Mouse (Mus musculus): ENCODE measurements around the gene Usp24. TPM values are rescaled to one million over a fixed set of nuclear protein-coding genes. Genes with fewer than 3 reads are reported as not detected.
A peak's percentile ranks its signal among the peaks of the same experiment; 100 is the strongest.
"Not testable (repeated sequence)": the region's sequence is repeated elsewhere in the genome, so short reads cannot be mapped to it uniquely, and the experiment has no call there.

Usp24 gene
- polyA plus RNA-seq, 1 experiment, result 5.7 TPM

DNA sequence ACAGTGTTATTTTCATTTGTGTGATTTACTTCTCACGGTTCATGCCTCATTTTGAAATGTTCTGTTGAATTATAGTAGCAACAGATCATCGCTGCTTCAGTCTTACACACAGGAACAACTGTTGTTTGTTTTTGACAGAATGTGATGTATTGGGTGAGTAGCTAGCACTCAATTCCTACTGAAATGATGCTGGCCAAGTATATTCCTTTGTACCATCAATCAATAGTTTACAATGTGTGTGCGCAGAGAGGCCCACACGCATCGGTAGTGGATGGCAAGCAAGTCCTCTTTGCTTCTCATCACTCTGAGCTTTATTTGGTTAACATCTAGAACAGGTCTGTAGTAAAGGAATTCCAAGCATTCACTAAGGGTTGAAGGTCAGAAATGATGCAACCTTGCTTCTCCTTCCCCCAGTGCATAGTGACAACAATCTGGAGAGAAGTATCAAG is 14.4 kb downstream of the Usp24 start:
- H3K36me3 ChIP-seq (ENCODE audit: control insufficient read depth, insufficient read depth), result peaks cover 11% of the 10 kb centered on the region
- H3K4me3 ChIP-seq (ENCODE audit: insufficient read depth, poor library complexity, severe bottlenecking), result no peak overlapping the region
- peaks cover 86% of the 10 kb centered on the region for H3K79me3 ChIP-seq (ENCODE audit: low read depth)
- no peaks in the 10 kb centered on the region for H3K27me3 ChIP-seq (ENCODE audit: control insufficient read depth, insufficient read depth, insufficient read length)
- H3K79me2 ChIP-seq (ENCODE audit: control insufficient read depth, insufficient read depth), result peaks cover 100% of the 10 kb centered on the region
- no peak overlapping the region for H3ac ChIP-seq (ENCODE audit: control insufficient read depth, insufficient read length, low read depth)
- peak; percentile 30 for TF ChIP-seq CEBPB (IDR thresholded peaks at IDR 0.05; ENCODE audit: low read depth)
- TF ChIP-seq MAX (IDR thresholded peaks at IDR 0.05), result no peak

DNA sequence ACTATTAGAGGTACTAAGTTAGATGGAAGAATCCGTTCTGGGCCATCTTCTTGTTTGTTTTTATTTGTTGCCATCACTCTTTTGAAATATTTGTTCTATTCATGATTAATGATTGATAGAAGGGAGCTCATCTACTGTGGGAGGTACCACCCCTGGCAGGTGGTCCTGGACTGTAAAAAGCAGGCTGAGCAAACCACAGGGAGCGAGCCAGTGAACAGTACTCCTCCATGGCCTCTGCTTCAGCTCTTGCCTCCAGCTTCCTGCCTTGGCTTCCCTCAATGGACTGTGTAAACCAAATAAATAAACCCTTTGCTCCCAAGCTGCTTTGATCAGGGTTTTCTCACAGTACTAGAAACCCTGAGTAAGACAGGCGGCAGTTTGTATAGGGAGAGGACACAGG is 17.1 kb downstream of the Usp24 start:
- Histone ChIP-seq H3K27me3 (ENCODE audit: control insufficient read depth, insufficient read depth, insufficient read length) (no peaks in the 10 kb centered on the region), H3K79me2 (ENCODE audit: control insufficient read depth, insufficient read depth) (peaks cover 100% of the 10 kb centered on the region), H3K4me3 (ENCODE audit: insufficient read depth, poor library complexity, severe bottlenecking) (no peak overlapping the region), H3K79me3 (ENCODE audit: low read depth) (peaks cover 82% of the 10 kb centered on the region), H3ac (ENCODE audit: control insufficient read depth, insufficient read length, low read depth) (no peak overlapping the region), H3K36me3 (ENCODE audit: control insufficient read depth, insufficient read depth) (peaks cover 5% of the 10 kb centered on the region)
- TF ChIP-seq CEBPB (IDR thresholded peaks at IDR 0.05; ENCODE audit: low read depth) (no peak), MAX (IDR thresholded peaks at IDR 0.05) (no peak), USF1 (IDR thresholded peaks at IDR 0.05; ENCODE audit: low read depth) (no peak), MYOG (IDR thresholded peaks at IDR 0.05; ENCODE audit: control insufficient read depth, extremely low read depth, insufficient read length) (no peak), CTCF (IDR thresholded peaks at IDR 0.05; ENCODE audit: control insufficient read depth, insufficient read depth, insufficient read length) (no peak), MYOD1 (IDR thresholded peaks at IDR 0.05; ENCODE audit: control insufficient read depth, insufficient read length, low read depth) (no peak), FOSL1 (IDR thresholded peaks at IDR 0.05; ENCODE audit: insufficient read depth, low read length, poor library complexity, severe bottlenecking) (no peak)

DNA sequence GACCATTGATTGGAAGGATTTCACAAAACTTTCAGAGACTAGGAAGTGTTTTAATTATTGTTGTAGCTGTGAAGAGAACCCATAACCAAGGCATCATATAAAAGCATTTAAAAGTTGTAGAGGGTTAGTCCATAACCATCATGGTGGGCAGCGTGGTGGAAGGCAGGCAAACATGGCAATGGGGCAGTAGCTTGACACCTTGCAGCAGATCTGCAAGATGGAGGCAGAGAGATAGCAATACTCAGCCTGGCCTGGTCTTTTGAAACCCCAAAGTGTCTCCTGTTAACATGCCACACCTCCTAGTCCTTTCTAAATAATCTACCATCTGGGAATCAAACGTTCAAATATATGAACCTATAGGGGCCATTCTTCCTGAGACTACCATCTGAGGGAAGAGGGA is 17.6 kb downstream of the Usp24 start:
- H3K27me3 ChIP-seq (ENCODE audit: control insufficient read depth, insufficient read depth, insufficient read length), result no peaks in the 10 kb centered on the region
- H3ac ChIP-seq (ENCODE audit: control insufficient read depth, insufficient read length, low read depth), result no peak overlapping the region
- TF ChIP-seq MYOD1 (IDR thresholded peaks at IDR 0.05; ENCODE audit: control insufficient read depth, insufficient read length, low read depth) (no peak), USF1 (IDR thresholded peaks at IDR 0.05; ENCODE audit: low read depth) (no peak), CEBPB (IDR thresholded peaks at IDR 0.05; ENCODE audit: low read depth) (no peak), CTCF (IDR thresholded peaks at IDR 0.05; ENCODE audit: control insufficient read depth, insufficient read depth, insufficient read length) (no peak), FOSL1 (IDR thresholded peaks at IDR 0.05; ENCODE audit: insufficient read depth, low read length, poor library complexity, severe bottlenecking) (no peak), MAX (IDR thresholded peaks at IDR 0.05) (no peak), MYOG (IDR thresholded peaks at IDR 0.05; ENCODE audit: control insufficient read depth, extremely low read depth, insufficient read length) (no peak)
- peaks cover 86% of the 10 kb centered on the region for H3K79me3 ChIP-seq (ENCODE audit: low read depth)
- peaks cover 100% of the 10 kb centered on the region for H3K79me2 ChIP-seq (ENCODE audit: control insufficient read depth, insufficient read depth)
- peaks cover 5% of the 10 kb centered on the region for H3K36me3 ChIP-seq (ENCODE audit: control insufficient read depth, insufficient read depth)
- H3K4me3 ChIP-seq (ENCODE audit: insufficient read depth, poor library complexity, severe bottlenecking), result no peak overlapping the region

DNA sequence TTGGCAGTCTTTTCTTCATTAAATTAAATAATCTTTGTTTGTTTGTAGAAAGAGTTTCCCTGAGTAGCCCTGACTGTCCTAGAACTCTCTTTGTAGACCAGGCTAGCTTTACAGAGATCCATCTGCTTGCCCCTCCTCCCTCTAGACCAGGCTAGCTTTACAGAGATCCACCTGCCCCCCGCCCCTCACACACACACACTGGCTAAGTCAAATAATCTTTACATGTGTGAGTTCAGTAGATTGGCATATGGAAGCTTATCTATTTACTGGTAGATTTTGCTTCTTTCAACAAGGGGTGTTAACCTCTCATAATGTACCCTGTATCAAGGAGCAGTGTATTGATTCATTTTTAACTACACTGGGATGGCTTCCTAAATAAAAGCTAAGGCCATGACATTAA is 19.8 kb downstream of the Usp24 start:
- Histone ChIP-seq H3ac (ENCODE audit: control insufficient read depth, insufficient read length, low read depth) (no peak overlapping the region), H3K79me3 (ENCODE audit: low read depth) (peaks cover 88% of the 10 kb centered on the region), H3K27me3 (ENCODE audit: control insufficient read depth, insufficient read depth, insufficient read length) (no peaks in the 10 kb centered on the region), H3K36me3 (ENCODE audit: control insufficient read depth, insufficient read depth) (no peaks in the 10 kb centered on the region), H3K4me3 (ENCODE audit: insufficient read depth, poor library complexity, severe bottlenecking) (no peak overlapping the region), H3K79me2 (ENCODE audit: control insufficient read depth, insufficient read depth) (peaks cover 100% of the 10 kb centered on the region)
- TF ChIP-seq FOSL1 (IDR thresholded peaks at IDR 0.05; ENCODE audit: insufficient read depth, low read length, poor library complexity, severe bottlenecking) (no peak), CEBPB (IDR thresholded peaks at IDR 0.05; ENCODE audit: low read depth) (no peak), CTCF (IDR thresholded peaks at IDR 0.05; ENCODE audit: control insufficient read depth, insufficient read depth, insufficient read length) (no peak), MYOG (IDR thresholded peaks at IDR 0.05; ENCODE audit: control insufficient read depth, extremely low read depth, insufficient read length) (no peak)

DNA sequence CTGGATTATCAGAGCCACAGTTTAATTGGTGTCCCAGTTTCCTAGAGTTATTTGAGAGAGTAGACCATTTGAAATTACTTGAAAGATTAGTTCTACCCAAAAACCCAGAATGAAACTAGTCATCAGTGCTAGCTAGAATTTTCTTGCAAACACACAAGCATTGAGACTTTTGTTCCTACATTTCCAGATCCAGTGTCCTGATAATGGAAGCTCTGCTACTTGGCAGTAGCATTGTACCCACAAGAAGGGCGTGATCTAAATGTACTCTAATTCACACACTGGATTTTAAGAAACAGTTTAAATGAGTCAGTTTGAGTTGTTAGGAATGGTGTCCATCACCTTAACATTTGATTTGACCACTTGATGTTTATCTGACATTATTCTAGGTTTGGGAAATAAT is 31.7 kb downstream of the Usp24 start:
- Histone ChIP-seq H3ac (ENCODE audit: control insufficient read depth, insufficient read length, low read depth) (no peak overlapping the region), H3K27me3 (ENCODE audit: control insufficient read depth, insufficient read depth, insufficient read length) (no peaks in the 10 kb centered on the region), H3K4me3 (ENCODE audit: insufficient read depth, poor library complexity, severe bottlenecking) (no peak overlapping the region), H3K79me2 (ENCODE audit: control insufficient read depth, insufficient read depth) (no peaks in the 10 kb centered on the region), H3K36me3 (ENCODE audit: control insufficient read depth, insufficient read depth) (peaks cover 78% of the 10 kb centered on the region), H3K79me3 (ENCODE audit: low read depth) (peaks cover 1% of the 10 kb centered on the region)
- TF ChIP-seq MYOD1 (IDR thresholded peaks at IDR 0.05; ENCODE audit: control insufficient read depth, insufficient read length, low read depth) (no peak), MYOG (IDR thresholded peaks at IDR 0.05; ENCODE audit: control insufficient read depth, extremely low read depth, insufficient read length) (no peak), USF1 (IDR thresholded peaks at IDR 0.05; ENCODE audit: low read depth) (no peak), MAX (IDR thresholded peaks at IDR 0.05) (no peak), CEBPB (IDR thresholded peaks at IDR 0.05; ENCODE audit: low read depth) (no peak), FOSL1 (IDR thresholded peaks at IDR 0.05; ENCODE audit: insufficient read depth, low read length, poor library complexity, severe bottlenecking) (no peak), CTCF (IDR thresholded peaks at IDR 0.05; ENCODE audit: control insufficient read depth, insufficient read depth, insufficient read length) (no peak)

DNA sequence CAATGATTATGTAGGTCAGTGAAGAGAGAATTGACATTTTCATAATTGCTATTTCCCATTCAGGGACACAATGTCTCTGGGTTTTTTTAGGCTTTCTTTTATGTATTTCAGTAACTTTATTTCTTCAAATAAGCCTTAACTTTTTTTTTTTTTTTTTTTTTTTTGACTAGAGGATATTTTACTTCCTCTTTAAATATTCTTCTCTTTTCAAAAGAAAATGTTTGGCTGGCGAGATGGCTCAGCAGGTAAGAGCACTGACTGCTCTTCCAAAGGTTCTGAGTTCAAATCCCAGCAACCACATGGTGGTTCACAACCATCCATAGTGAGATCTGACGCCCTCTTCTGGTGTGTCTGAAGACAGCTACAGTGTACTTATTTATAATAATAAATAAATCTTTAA is 39.0 kb downstream of the Usp24 start:
- H3ac ChIP-seq (ENCODE audit: control insufficient read depth, insufficient read length, low read depth); H3K79me3 ChIP-seq (ENCODE audit: low read depth); H3K27me3 ChIP-seq (ENCODE audit: control insufficient read depth, insufficient read depth, insufficient read length); H3K4me3 ChIP-seq (ENCODE audit: insufficient read depth, poor library complexity, severe bottlenecking); H3K79me2 ChIP-seq (ENCODE audit: control insufficient read depth, insufficient read depth): not testable (repeated sequence)
- peaks cover 72% of the 10 kb centered on the region for H3K36me3 ChIP-seq (ENCODE audit: control insufficient read depth, insufficient read depth)

All from C2C12 (cell line).